Mouse (Mus musculus): ENCODE data around the gene Syne1.

Syne1 gene

DNA sequence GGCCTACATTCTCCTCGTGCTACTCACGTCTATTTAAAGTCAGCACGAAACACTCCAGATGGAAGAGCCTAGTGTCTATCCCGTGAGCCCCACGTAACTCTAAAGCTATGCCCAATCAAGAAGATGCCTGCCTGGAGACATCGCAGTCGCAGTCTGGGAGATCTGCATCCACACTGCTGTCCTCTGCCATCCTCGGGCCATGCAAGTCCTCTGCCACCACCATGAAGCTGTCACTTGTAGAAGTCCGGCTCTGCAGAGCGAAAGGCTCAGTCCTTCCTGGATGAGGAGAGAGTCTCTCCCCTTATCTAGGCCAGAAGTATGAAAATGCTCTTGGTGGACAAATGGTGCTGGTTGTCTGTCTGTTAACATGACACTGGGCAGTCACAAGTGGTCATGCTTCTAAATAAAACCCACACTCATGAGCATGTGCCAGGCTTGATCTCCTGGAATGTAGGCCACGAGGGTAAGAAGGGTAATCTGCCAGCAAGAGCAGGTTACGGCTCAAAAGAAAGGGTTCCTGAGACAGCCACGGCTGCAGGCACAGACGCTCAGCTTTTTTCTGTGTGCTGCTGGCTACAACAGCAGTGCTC, 482.5 kb downstream of the Syne1 start, which contains the start of gene Gm10097:
Gene Gm10097, plus strand, starts transcription at position 517 of the 590 bp plus-strand sequence.
- no peak for DNase-seq (ENCODE audit: low spot score in 2 of 2)

DNA sequence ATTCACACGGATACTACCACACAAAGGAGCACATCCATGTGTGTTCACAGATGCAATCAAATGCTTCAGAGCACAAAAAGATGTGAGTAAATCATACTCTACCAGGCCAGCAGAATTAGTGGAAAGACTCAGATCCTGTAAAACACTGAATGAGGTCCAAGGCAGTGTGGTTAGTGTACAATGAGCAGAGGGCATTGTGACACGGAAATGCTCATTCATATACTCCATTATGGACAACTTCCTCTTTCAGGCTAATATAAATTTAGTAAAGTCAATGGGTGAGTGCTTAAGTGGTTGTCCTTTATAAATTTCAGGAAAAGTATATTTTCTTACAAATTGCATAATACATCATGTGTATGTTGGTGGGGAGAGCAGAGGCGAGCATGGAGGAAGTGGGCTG, 484.2 kb downstream of the Syne1 start:
- no peak for DNase-seq (ENCODE audit: low spot score in 2 of 2)

DNA sequence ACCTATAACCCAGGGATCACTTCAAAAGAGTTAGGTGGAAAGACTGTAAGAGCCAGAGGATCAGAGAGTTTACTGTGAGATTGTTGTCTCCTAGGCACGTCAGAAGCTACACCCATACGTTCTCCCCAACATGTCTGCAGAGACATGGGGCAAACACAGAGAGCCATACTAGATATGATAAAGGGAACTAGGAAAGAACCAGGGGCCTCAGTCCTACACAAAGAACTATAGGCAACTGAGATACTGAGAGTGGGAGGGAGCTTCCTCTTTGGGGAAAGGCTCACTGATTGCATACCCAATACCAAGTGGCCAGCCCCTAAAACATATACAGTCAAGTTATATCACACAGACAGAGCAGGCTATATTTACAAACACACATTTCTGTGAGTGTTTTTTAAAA, 491.3 kb downstream of the Syne1 start:
- DNase-seq (ENCODE audit: low spot score in 2 of 2), result no peak

DNA sequence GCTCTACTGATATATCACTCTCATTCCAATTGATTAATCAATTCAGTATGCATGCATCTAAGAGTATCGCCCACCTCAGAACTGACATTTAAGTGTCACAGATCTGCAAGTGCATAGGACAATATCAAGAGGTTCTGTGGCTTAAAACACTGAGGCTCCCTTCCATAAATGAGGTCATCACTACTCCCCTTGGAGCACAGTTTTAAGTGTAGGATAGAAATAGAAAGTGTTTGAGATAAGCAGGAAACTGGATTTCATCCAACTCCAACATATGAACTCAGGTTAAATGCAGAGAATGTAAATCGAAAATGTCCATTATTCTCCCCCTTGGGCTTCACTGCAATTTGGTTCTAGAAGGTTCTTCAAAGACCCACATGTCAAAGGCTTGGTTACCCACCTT, 492.4 kb downstream of the Syne1 start:
- no peak for DNase-seq (ENCODE audit: low spot score in 2 of 2)

DNA sequence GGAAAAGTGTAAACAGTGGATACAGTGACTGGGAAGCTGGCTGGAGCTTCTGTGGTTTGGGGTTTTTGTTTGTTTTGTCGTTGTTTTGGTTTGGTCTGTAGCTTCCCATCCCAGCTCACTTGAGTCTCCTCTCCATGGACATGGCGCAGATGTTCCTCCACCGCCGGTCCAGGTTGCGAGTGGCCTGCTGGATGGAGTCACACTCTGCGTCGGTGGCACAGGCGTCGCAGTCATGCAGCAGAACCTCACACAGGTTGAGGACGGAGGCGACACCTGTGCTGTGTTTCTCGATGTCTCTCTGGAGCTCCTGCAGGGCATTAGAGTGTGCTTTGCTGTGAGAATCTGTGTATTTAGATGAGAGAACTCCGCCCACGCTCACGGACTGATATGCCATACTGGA, 493.6 kb downstream of the Syne1 start:
- DNase-seq (ENCODE audit: low spot score in 2 of 2), result no peak

DNA sequence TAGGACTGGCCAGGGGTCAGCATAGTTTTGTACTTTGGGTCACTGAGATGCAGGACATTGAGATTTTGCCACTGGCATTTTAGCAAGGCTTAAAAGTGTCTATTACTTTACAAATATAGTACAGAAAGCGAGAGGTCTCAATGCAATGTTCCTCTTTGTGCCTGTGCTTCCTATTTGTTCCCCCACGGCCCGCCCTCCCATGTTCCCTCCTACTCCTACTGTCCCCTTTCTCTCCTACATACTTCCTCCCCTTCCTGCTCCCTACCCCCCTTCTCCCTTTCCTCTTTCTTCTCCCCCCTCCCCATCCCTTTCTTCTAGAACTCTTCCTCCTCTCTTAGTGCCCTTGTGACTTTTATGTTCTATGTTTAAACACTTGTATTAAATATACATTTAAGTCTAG, 494.3 kb downstream of the Syne1 start:
- DNase-seq (ENCODE audit: low spot score in 2 of 2), result no peak

DNA sequence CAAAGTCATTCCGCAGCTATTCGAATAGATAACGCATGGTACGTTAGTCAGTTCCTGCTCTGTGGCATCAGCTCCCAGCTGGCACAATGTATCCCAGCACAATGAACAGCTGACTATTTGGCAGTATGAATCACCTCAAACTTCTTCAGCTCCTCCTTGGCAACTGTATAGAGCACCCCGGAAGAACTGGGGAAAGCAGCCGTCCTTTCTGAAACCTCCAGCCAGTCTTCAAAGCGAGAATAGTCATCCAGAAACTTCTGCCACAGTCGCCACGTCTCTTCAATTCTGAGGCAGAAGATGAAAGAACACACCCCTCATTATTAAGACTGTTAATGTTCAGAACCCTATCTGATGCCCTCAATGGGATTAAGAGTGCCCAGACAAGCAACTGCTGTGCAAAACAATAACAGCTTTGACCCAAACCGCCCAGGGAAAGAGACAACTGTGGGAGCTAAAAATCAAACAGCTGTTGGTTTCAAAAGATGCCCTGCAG, 495.0 kb downstream of the Syne1 start:
- DNase-seq (ENCODE audit: low spot score in 2 of 2), result no peak

DNA sequence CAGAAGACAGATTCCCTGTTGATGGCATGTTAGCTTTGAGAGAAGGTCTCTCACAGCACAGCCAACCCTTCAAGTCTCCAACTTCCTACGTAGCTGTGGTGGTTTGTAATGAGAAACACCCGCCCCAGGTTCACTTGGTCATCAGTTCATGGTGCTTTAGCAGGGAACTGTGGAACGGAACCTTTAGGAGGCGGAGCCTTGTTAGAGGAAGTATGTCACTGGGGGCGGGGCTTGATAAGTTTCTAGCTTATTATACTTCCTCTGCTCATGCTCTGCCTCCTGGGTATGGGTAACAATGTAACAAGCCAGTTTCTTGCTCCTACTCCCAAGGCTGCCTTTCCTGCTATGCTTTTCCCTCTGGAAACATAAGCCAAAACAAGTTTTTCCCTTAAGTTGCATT, 505.6 kb downstream of the Syne1 start:
- no peak for DNase-seq (ENCODE audit: low spot score in 2 of 2)

DNA sequence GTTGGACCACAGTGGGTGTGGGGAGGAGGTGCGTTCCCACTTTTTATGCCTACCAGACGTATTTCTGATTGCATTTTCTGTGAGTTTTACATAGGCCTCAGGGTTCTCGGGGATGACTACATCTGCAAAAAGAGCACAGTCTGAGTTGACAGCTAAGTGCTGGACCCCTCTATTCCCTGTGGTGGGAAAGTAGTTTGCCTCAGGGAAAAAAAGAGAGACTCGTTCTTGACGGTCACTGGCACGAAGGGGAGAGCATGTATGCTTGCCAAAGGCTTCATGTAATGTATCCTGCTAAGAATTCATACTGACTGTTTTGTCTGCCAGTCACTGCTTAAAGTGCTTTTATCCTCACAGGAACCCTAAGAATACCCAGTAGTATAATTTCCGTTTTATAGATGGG, 506.1 kb downstream of the Syne1 start:
- no peak for DNase-seq (ENCODE audit: low spot score in 2 of 2)

DNA sequence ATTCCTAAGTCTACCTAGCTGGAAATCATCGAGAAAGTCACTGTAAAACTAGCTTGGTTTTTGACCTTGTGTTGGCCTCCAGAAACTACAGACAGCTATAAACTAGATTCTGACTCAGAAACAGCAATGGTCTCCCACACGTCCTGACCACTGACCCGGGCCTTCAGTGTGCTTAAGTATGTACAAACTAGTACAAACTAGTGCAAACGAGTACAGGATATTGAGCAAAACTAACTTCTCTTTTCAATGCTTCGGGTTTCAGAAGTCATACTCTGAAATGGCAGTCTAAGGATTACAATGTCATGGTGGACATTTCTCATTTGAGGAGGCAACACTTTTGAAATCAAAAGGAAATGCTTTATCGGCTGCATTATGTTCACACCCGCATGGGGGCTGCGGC, 506.8 kb downstream of the Syne1 start:
- DNase-seq (ENCODE audit: low spot score in 2 of 2), result no peak

DNA sequence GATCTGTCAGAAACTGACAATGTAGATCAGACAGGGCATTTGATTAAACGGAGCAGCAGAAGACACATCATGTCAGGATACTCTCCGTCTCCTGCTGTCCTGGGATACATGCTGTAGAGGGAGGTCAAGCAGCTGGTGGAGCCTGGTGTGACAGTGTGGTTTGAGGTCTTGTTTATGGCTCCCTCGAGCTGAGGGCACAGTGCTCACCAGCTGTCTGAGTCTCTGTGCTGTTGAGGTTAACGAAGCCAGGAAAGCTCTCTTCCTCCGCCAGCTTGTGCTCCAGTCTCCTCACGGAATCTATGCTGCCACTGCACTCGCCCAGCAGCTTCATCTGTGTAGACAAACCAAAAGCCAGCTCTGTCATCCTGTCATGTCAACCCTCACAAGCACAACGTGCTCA, 510.0 kb downstream of the Syne1 start:
- no peak for DNase-seq (ENCODE audit: low spot score in 2 of 2)

DNA sequence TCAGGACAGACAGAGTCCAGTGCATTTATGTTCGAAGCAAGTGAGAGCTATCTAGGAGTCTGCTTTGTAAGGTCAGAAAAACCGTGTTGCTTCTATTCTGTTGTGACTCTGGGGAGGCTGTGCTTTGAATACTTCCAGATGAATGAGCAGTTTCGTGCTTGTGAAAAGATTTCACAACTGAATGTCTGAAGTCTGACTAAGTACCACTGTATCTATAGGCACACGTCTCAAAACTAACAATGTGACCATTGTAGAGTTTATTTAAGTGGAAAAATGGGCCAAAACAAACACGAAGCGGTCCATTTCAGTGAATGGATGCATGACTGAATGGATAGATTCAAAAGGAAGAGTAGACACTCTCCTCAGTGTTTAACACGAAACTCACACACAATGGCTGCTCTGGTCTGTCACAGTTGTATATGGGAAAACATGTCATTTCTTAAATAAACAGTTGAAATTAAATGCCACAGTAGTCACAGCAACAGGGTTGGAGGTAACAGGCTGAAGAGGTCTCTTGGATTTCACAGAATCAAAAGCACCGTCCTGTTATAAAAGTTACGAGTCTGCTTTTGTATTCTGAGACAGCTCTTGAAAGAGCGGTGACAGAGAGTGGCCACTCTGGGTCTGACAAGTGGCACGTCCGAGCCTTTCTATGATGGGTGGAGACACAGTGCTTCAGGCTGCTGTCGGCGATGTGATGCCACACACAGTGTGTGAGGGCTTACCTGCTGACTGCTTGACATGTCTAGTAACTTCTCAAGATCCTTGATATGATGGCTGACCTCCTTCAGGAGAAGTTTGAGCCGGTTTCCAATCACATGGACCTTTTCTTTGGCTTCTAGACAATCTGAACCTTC, 518.9 kb downstream of the Syne1 start:
- DNase-seq (ENCODE audit: low spot score in 2 of 2), result no peak

DNA sequence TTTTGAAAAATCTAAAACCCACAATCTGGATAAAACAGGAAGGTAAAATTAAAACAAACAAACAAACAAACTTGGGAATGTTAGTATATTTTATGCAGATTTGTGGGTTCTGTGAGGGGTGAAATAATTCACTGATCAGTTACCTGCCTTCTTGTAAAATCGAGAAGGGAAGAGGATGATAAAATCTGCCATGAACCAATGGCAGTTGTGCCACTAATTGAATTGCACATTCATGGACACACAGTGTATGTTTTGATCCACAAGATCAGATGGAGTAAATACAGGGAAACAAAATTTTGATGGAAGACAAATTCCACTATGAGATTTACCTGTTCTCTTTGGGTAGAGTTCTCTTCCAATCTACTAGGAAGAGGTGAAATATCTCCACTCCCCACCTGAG, 521.4 kb downstream of the Syne1 start:
- no peak for DNase-seq (ENCODE audit: low spot score in 2 of 2)

DNA sequence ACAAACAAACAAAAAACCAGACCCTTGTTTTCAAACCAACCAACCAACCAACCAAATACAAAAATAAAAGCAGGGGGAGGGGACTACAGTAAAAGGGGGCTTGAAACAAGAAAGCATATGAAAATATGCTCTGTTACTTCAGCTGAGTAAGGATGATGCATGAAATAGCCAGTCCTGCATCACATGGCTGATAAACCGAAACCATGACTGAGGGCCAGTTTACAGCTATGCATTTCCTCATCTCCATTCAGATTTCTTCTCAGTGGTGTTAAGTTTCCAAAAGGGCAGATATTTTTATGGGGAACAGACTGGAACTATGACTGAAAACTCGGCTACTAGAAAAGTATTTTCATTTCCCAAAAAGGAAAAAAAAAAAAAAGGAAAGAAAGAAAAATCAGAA, 522.1 kb downstream of the Syne1 start:
- DNase-seq (ENCODE audit: low spot score in 2 of 2), result no peak

DNA sequence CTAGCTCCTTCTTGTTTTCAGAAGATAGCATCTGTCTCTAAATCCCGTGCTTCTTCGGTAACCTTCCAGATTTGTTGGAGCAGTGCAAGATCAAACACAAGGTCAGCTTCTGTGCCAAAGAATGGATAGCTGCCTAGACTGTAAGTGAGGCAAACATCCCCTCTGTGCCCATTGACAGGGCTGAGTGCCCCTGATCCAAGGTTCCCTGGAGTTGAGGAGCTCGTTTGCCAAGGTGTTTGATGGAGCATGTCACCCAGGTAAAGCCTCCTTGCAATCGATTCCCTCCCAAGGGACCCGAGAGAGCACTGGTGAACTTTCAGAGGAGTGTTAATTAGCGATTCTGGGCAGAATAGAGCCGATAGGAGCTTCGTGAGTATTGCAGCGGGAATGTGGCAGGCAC, 523.0 kb downstream of the Syne1 start:
- no peak for DNase-seq (ENCODE audit: low spot score in 2 of 2)

DNA sequence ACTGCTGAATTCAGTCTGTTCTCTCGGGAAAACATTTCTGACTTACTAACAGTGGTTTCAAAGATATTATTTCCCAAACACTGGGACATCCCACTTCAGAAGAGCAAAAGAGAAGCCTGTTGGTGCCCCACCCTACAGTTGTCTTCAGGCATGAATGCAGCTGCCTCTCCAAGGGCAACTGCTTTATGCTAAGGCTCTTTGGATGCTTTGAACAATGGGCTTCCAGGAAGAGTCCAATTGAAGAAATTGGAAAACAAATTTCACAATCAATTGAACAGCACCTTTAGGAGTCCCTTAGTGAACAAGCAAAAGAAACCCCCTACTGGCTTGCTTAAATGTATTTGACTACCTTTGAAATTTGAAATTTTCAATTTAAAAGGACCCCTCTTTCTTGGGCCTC, 524.1 kb downstream of the Syne1 start:
- no peak for DNase-seq (ENCODE audit: low spot score in 2 of 2)

DNA sequence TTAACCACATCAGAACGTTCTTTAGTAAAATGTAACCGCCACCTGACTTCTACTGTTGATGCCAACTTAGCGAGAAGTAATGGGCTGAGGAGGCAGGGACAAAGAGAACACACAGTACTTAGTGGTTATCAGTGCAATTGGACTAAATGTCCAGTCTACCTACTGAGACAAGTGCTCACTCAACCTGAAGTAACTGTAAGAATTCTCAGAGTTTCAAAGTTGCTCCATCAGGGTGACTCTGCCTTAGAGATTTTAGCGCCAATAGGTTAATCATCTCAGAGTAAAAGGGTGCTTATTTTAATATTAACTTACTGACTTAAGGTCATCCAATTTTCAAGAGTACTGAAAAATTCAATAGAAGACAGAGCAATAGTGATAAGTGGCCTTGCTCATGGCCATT, 525.4 kb downstream of the Syne1 start:
- no peak for DNase-seq (ENCODE audit: low spot score in 2 of 2)

DNA sequence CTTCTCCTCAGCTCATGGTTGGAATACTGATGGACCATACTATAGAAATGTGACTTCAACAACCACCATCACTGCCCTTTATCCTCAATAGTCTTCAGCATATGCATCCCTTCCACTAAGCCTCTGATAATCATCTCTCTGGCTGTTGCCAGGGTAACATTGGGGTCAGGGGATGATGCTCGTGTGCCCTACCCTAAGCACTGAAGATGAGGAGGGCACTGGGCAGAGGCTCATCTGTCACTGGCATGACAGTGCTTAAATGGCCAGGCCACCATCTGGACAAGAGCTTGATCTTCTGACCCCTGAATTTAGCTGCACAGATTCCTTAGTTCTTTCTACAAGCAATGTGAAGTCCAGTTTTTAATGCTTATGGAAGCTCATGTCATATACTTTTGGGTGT, 534.1 kb downstream of the Syne1 start:
- no peak for DNase-seq (ENCODE audit: low spot score in 2 of 2)

DNA sequence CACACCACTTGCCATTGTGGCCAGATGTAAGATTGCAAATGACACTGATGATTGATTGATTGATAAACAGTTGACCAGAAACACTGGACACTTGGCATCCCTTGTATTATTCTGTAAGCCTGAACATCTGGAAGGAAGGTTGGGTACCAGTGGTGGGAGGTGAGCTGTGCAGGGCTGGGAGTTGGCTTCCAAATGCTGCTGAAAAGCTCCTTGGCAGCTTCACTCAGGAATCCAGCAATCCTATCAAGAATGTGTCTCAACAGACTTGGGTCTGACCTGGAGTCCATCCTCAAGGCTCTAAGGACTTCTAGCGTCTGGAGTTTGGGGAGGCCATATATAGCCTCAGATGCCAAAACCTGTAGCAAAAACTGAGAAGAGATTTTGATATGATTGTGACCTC, 536.3 kb downstream of the Syne1 start:
- no peak for DNase-seq (ENCODE audit: low spot score in 2 of 2)

DNA sequence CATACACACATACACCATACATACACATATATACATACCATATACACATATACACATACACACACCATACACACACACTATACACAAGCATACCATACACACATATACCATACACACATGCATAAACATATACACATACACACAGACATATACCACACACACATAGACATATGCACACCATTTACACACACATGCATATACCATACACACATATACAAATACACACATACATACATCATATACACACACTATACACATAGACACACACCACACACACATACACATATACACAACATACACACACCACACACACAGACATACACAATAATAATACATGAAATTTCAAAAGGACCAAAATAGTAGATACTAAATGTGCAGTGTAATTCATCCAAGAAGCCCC, 539.3 kb downstream of the Syne1 start:
- DNase-seq (ENCODE audit: low spot score in 2 of 2), result no peak

DNA sequence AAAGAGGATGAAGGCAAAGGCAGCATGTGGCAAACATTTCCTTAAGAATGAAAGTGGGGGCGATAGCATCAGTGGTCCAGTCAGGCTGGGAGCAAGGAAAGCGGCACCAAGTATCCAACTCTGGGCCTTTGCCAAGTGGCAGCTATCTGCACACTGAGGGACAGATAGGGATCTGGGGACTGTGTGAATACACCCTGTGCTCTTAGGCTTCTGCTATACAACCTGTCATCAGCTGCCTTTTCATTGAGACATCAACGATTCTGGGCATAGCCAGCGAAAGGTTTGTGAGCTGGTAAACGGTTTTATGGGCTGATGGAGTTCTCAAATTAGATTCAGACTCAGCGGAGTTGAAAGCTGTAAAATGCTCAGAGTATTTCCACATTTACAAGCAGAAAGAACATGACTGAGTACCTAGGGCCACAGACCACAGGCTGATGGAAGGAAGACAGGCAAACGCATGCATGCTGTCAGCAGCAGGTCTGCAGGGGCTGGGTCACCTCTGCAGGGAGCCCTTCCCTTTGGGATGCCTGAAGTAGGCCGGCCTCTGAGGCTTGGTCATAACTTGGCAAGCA, 542.4 kb downstream of the Syne1 start:
- DNase-seq (ENCODE audit: low spot score in 2 of 2), result no peak

DNA sequence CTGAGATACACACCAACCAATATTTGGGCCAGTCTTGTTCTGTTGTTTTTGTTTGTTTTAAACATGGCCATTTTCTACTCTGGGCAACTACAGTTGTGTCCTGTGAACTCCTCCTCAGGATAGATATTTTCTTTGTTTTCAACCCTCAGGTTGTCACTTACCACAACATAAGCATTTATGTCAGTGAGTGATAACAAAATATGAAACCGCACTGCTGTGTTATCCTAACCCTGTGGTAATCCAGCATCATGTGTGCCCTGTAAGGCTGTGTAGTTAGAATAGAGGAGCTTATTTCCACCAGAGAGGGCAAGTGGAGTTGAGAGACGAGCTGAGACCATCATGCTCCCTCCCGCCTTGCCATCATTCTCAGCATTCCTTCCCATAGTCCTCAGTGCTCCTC, 554.7 kb downstream of the Syne1 start:
- DNase-seq (ENCODE audit: low spot score in 2 of 2), result no peak

DNA sequence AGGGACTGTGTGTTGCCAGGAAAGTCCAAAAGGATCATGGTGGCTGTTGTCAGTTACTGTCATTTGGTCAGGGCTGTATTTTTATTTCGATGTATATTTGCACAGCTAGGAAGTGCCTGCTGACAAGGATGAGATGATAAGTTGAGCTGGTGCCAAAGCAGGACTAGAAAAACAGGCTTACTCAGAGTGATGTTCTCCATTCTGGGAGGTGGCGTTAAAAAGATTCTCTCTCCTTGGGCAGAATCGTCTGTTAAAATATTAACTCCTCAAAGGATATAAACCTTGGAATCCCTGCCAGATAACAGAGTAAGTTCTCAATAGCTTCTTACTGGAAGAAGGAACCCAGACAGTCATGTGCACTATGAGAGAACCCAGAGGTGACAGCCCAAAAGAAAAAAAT, 557.5 kb downstream of the Syne1 start:
- DNase-seq (ENCODE audit: low spot score in 2 of 2), result no peak
